Mouse (Mus musculus): ENCODE measurements around the gene Dgkh. TPM values are rescaled to one million over a fixed set of nuclear protein-coding genes. Genes with fewer than 3 reads are reported as not detected.
"Not testable (repeated sequence)": the region's sequence is repeated elsewhere in the genome, so short reads cannot be mapped to it uniquely, and the experiment has no call there.

Gene Dgkh
- total RNA-seq, 1 experiment from 2014 or later: 17.9 TPM

DNA sequence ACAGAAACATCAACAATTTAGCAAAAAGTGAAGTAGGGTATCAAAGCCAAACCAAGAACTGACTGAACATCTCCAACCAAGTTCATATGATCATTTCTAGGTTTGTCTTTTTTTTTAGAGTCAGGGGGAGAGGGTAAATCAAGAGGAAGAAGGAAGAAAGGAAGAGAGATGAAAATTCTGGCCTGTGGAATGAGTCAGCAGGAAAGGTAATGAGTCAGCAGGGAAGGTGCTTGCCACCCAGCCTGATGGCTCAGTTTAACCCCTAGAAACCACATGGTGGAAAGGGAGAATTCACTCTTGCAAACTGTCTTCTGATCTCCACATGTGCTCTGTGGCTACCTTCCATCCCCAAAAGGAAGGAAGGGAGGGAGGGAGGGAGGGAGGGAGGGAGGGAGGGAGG is 149.4 kb downstream of the Dgkh start:
- no peak for ATAC-seq (replicated peaks; ENCODE audit: insufficient number of reproducible peaks, low FRiP score, low TSS enrichment, poor library complexity, severe bottlenecking)

DNA sequence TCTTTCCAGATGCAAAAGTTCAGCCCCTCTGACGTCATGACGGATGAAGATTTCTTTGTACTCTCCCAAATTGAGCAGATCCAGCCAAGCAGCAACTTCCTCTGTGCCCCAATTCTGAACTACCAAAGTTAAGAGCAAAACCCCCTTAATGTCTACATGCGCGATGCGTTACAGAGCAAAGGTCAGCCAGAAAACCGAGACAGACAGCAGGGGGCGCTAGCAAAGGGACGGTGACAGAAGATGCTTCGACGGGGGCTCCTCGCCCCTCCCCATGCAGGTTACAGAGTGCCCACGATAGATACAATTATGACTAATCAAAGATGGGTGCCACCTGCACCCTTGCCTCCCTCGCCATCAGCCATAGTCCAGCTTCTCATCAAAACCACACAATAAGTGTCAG is 156.7 kb downstream of the Dgkh start:
- ATAC-seq (replicated peaks; ENCODE audit: insufficient number of reproducible peaks, low FRiP score, low TSS enrichment, poor library complexity, severe bottlenecking): no peak

DNA sequence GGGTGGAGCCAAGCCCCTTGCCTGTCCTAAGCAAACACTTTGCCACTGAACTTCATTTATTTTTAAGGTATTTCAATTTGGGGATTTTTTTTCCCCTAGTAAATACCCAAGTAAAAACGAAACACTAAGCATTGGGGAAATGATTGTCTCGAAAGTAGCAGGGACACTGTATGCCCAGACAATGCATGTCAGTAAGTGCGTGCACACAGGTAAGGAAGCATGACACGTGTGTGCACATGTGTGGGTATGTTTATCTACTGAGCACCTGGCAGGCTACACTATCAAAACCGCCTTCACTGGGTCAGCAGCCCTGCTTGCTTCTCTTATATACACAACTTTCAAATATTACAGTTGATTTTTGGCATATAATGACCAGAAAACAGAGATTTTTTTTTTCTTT is 164.2 kb downstream of the Dgkh start:
- no peak for ATAC-seq (replicated peaks; ENCODE audit: insufficient number of reproducible peaks, low FRiP score, low TSS enrichment, poor library complexity, severe bottlenecking)

DNA sequence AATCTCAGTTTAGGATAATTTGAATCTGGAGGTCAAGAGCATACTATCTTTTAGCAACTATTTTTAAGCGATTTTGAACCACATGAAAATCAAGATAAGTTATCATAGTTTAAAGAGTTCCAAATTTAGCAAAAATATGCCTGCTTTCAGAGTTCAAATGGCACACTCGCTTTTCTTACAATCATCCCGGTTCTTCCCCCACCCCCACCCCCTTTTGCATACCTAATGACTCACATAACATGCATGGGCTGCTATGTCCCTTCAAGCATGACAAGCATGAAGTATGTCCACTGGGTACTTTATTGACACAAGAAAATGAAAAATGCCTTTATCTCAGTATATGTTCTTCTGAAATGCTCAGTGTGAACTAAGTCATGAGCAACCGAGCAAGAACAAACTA is 166.1 kb downstream of the Dgkh start:
- ATAC-seq (replicated peaks; ENCODE audit: insufficient number of reproducible peaks, low FRiP score, low TSS enrichment, poor library complexity, severe bottlenecking): no peak

DNA sequence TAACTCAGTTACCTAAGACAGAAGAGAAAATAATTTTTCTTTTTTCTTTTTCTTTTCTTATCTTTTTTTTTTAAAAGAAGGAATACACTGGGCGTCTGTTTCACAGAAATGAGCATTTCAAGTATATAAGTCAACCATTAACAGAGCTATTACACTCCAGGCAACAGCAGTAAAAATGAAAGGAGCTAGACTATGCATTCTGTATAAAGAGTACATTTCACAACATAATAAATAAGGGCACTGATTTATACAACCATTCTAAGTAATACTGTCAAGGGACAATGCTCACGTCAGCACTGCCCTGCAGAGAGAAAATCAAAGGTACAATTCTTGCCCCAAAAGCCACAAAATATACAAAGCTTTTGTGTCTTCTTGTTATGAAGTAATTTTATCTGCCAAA is 168.3 kb downstream of the Dgkh start:
- ATAC-seq (replicated peaks; ENCODE audit: insufficient number of reproducible peaks, low FRiP score, low TSS enrichment, poor library complexity, severe bottlenecking): no peak

DNA sequence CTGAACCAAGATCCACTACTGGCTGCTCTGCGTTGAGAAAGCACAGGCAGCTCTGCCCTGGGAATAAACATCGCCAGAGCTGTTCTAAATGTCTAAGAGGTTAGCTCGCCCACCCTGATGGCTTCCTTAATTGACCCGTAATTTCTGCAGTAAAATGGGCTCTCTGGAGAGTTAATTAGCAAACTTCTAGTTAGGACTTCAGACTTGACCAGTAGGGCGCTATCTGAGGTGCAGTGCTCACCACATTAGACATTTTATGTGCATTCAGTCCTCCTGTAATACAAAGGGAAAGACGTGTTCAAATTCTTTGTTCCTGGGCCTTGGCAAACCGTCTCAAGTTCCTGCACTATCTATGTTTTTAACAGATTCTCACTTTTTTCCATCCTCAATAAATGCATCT is 169.4 kb downstream of the Dgkh start:
- ATAC-seq (replicated peaks; ENCODE audit: insufficient number of reproducible peaks, low FRiP score, low TSS enrichment, poor library complexity, severe bottlenecking): no peak

DNA sequence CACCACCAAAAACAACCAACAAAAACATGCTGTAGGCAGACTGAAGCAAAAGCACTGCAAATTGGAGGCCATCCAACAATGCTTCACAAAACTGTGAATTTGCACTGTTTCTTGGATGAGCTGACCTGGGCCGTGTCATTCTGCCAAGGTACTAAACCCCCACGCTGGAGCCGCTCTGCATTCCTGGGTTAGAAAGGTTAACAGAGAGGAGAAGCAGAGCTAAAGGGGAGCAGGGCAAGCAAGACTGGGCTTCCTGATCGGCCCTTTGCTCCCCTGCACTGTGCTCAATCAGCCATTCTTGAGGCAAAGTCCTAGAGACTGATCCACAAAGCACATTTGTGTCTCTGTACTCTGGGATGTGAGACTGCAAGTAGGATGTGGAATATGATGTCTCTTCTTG is 170.5 kb downstream of the Dgkh start:
- ATAC-seq (replicated peaks; ENCODE audit: insufficient number of reproducible peaks, low FRiP score, low TSS enrichment, poor library complexity, severe bottlenecking): no peak

DNA sequence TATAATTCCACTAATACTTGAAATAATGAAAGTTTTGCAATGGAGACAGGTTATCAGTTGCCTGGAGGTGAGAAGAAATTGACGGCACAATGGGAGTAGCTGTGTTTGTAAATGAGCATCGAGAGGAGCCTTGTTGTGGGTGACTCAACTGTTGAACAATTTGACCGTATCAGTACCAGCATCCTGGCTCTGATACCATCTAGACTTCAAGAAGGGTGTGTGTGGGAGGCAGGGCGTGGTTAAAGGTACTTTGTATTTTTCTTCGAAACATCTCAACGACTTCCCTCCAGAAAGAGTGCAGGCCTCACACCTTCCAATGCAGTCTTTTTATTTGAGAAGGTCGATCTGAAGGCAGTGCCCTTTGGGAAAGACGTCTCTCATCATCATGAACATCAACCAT is 173.5 kb downstream of the Dgkh start:
- no peak for ATAC-seq (replicated peaks; ENCODE audit: insufficient number of reproducible peaks, low FRiP score, low TSS enrichment, poor library complexity, severe bottlenecking)

DNA sequence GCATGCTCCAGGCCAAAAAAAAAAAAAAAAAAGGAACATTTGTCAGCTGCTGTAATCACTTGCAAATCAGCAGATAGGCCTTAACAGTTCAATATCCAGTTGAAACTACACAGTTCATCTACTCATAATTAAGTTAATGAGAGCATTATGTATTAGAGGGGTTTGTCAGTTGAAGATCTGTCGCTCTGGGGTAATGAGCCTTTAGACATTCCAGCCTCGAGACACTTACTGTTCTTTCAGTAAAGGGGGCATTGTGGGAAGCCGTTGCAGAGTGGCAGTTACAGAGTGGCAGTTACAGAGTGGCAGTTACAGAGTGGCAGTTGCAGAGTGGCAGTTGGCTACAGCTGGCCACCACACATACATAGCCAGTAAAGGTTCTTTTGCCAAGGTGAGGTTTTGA is 177.7 kb downstream of the Dgkh start:
- not testable (repeated sequence) for ATAC-seq (replicated peaks; ENCODE audit: insufficient number of reproducible peaks, low FRiP score, low TSS enrichment, poor library complexity, severe bottlenecking)

DNA sequence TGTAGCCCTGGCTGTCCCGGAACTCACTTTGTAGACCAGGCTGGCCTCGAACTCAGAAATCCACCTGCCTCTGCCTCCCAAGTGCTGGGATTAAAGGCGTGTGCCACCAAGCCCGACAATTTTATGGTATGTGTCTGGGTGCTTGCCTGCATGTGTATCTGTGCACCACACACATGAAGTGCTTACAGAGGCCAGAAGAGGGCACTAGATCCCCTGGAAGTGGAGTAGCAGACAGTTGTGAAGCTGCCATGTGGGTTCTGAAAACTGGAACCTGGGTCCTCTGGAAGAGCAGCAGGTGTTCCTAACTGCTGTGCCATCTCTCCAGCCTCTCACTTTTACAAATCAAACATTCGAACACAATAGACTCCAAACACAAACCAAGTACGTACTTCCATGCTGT is 178.9 kb downstream of the Dgkh start:
- no peak for ATAC-seq (replicated peaks; ENCODE audit: insufficient number of reproducible peaks, low FRiP score, low TSS enrichment, poor library complexity, severe bottlenecking)

DNA sequence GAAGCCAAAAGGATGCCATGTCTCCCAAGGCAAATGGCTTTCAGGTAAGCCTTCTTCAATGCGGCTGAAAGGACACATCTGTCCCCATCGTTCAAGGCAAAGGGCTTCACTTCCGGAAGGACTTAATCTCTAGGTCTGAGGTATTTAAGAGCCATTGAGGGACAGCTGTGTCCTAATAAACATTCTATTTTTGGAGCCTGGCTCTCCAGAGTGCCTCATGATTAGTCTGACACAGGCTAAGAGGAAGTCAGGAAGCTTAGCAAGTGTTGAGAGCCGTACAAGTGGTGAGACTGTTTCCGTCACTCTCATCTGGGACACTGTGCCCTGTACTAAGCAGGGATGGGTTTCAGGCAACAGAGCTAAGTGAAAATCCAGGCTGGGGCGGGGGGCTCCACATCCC is 183.8 kb downstream of the Dgkh start:
- no peak for ATAC-seq (replicated peaks; ENCODE audit: insufficient number of reproducible peaks, low FRiP score, low TSS enrichment, poor library complexity, severe bottlenecking)

DNA sequence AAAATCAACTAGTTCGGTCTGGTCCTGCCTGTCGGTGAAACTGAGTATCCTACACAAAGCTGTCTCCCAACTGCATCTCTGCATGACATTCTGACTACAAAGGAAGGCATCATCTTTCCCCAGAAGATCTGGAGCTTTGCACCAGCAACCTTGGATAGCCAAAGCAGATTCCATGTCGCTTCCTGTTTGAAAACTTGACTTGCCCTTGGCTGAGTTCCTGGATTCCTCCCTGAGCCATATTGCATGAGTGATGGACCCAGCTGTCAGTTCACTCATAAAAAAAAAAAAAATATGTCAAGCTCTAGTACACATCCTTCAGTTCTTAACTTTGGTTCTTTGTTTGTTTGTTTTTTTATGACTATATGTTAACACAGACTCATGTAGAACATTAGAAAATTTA is 191.3 kb downstream of the Dgkh start:
- ATAC-seq (replicated peaks; ENCODE audit: insufficient number of reproducible peaks, low FRiP score, low TSS enrichment, poor library complexity, severe bottlenecking): no peak

DNA sequence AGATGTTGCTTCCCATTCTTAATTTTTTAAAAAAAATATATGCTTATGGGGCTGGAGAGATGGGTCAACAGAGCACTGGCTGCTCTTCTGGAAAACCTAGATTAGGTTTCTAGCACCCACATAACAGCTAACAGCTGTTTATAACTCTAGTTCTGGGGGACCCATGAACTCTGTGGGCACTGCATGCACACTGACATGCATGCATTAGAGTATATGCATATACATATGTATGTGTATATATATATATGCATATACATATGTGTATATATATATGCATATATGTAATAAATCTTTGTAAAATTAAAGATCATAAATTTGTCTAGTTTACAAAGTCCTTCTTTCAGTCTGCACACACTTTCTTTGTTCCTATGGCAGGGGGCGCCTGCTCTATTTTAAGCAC is 192.8 kb downstream of the Dgkh start:
- ATAC-seq (replicated peaks; ENCODE audit: insufficient number of reproducible peaks, low FRiP score, low TSS enrichment, poor library complexity, severe bottlenecking): no peak

DNA sequence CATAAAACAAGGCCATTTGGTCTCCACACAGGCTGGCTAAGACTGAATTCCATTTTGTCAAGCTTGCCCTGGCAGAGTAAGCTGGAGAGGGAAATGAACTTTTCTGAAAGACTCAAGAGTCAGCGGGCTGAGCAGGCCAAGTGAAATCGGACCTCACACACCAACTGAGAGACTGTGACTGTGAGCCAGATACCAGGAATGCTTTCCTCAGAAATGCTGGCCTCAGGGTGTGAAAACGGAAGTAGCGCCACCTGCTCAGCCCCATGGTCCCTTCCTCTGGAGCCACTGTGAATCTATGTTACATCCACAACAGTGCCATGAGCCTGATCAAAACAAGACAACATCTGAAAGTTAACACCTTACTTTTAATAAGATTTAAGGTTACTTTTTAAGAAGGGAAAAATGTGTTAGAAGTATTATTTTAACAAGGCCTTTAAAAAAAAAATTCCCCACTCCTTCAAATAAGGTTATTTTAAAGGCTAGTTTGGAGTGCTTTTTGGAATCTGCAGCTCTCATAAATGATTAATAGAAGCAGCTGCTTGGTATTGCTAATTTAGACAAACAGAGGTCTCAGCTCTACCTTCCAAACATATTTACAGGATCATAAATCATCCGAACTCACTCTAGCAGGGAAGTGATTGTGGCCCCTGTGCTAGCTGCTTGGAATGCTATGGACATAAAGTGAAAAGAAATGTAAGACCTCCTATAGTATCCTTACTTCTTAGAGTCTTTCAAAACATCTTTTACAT is 193.8 kb downstream of the Dgkh start:
- no peak for ATAC-seq (replicated peaks; ENCODE audit: insufficient number of reproducible peaks, low FRiP score, low TSS enrichment, poor library complexity, severe bottlenecking)

DNA sequence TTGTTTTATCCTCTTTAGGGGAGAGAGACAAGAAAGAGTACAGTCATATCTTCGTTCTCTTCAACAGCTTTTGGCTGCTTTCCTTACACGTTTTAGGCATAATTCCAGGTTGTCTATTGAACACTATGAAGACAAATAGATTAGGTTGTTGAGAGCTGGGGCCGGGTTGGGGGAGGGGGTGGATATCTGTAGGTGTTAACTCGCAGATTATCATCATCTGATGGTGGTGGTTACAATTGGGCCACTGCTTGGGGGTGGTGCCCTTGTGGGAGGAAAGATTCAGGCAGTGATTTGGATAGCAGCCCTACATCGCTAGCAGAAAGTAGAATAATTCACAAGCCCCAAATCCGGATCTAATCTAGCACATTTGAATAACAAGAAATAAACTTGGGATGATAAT is 195.0 kb downstream of the Dgkh start:
- no peak for ATAC-seq (replicated peaks; ENCODE audit: insufficient number of reproducible peaks, low FRiP score, low TSS enrichment, poor library complexity, severe bottlenecking)

DNA sequence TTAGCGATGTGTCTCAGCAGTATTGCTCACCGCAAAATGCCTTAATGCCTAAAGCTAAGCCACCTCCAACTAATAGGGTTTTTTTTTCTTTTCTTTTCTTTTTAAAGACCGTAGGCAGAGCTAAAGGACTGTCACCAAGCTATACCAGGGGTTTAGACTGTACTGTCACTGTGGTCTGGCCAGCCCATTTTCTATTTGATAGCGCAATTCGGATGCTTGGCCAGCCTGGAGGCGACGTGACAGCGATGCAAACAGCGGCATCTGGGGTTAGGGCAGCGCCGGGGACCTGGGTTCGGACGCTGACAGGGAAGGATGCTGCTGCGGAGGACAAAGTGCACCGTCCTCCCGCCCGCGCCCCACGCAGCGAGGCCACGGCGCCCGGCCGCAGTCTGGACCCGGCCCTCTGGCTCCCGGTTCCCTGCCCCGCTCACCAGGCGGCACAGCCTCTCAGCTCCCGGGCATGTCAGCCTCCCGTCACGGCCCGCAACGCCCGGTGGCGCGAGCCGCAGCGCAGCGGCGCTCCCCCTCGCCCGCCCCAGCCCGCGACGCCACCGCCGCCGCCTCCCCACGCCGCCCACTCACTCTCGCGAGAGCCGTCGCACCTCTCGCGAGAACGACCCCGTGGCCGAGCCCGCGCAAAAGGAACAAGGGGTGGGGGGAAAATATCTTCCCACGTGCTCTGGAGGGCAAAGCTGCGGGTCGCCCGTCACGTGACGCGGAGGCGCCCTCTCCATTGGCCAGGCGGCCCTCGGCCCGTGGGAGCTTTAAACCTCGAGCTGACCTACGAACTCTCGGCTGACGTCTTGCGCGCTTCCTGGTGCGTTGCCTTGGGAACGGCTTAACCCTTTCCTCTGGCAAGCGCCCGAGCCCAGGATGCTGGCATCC is 196.1 kb downstream of the Dgkh start, which contains the start of gene Akap11:
Gene Akap11 (minus strand): TSS at position 528 of the 885 bp plus-strand sequence.
- ATAC-seq (replicated peaks; ENCODE audit: insufficient number of reproducible peaks, low FRiP score, low TSS enrichment, poor library complexity, severe bottlenecking): peak; percentile 94

DNA sequence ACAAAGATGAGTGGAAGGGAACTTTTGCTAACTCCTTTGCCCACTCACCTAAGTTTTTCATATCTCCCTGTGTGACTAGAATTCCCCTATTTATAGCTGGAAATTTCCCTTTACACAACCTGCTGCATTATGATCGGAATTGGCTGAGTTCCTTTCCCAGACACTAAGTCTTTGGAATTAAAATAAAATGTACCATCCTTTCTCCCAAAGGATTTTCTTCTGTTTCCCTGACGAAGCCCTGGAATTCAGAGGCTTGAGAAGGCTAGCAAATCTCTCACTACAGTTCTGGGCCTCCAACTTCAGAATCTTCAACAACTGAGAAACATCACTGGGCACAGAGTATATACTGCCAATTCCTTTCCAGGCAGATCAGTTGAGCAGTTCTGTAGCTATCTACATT is 197.2 kb downstream of the Dgkh start:
- ATAC-seq (replicated peaks; ENCODE audit: insufficient number of reproducible peaks, low FRiP score, low TSS enrichment, poor library complexity, severe bottlenecking): no peak

DNA sequence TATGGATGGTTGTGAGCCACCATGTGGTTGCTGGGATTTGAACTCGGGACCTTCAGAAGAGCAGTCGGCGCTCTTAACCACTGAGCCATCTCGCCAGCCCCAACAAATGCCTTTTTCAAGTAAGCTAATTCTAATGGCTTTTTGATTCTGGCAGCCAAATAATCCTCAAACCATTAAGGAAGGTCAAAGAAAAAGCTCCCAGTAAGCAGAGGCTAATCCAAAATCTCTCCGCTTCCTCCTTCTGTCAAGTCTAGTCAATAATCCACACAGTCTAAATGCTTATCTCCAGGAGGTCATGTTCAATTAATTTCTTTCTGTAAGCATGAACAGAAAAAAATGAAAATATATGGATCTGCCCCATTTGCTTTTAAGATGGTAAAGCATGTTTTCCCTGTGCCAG is 197.9 kb downstream of the Dgkh start:
- ATAC-seq (replicated peaks; ENCODE audit: insufficient number of reproducible peaks, low FRiP score, low TSS enrichment, poor library complexity, severe bottlenecking): no peak

DNA sequence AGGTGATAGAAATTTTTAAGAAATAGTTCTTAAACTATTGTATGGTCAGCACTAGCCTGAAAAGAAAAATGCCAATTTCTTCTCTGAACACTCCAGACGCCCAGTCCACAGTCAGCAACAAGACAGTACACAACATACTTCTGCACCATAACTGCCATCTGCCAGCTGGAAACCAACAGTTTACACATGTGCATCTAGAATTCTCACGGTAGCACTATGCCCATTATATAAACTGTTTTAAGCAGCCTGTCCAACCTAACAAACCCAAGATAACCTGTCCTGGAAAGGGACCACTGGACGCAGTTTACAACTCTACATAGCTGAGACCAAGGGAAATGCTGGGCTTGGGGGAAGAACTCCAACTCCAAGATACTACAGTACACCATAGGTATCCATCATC is 198.9 kb downstream of the Dgkh start:
- ATAC-seq (replicated peaks; ENCODE audit: insufficient number of reproducible peaks, low FRiP score, low TSS enrichment, poor library complexity, severe bottlenecking): no peak

DNA sequence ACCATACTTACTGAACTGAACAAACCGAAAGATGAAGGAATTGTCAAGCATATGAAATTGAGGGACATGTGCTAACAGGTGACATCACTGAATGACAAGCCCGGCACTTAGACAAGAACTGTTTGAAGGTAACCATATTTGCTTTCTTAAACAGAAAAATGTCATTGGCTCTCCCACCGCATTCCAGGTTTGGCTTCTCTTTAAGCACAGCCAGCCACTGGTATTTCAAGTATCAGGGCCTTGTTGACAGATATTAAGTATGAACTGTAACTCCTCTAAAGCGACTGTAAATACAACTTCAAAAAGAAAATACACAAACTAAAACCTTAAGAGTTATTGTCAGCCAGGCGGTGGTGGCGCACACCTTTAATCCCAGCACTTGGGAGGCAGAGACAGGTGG is 200.2 kb downstream of the Dgkh start:
- ATAC-seq (replicated peaks; ENCODE audit: insufficient number of reproducible peaks, low FRiP score, low TSS enrichment, poor library complexity, severe bottlenecking): no peak

Measured in monocyte, adult 5-6 weeks (primary cell).